Mouse (Mus musculus): ENCODE data around the gene Mgst2.

DNA sequence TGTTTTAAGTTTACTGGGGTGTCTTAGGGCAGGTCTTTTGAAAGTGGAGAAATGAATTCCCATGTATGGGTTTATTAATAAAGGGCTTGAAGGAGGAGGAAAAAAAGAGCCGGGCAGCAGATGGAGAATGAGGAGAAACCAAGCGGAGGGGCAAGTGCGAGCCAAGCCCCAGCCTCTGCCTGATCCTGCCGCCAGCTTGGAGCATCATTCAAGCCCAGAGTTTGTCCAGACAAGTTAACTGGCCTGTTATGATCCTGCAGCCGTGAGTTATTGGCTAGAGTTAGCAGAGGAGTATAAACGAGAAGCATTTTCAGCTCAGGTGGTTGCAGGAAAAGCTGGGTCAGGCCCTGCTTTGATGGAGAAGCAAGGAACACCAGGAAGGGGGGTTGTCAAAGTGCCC, 26.2 kb downstream of the Mgst2 start:
- TF ChIP-seq CTCF (IDR thresholded peaks at IDR 0.05; ENCODE audit: borderline replicate concordance, insufficient read depth, low read length): no peak
- no peak for TF ChIP-seq POLR2A (IDR thresholded peaks at IDR 0.05; ENCODE audit: low read depth, low read length)
